Mouse (Mus musculus): Measurements from ENCODE around the gene Zfp326.

DNA sequence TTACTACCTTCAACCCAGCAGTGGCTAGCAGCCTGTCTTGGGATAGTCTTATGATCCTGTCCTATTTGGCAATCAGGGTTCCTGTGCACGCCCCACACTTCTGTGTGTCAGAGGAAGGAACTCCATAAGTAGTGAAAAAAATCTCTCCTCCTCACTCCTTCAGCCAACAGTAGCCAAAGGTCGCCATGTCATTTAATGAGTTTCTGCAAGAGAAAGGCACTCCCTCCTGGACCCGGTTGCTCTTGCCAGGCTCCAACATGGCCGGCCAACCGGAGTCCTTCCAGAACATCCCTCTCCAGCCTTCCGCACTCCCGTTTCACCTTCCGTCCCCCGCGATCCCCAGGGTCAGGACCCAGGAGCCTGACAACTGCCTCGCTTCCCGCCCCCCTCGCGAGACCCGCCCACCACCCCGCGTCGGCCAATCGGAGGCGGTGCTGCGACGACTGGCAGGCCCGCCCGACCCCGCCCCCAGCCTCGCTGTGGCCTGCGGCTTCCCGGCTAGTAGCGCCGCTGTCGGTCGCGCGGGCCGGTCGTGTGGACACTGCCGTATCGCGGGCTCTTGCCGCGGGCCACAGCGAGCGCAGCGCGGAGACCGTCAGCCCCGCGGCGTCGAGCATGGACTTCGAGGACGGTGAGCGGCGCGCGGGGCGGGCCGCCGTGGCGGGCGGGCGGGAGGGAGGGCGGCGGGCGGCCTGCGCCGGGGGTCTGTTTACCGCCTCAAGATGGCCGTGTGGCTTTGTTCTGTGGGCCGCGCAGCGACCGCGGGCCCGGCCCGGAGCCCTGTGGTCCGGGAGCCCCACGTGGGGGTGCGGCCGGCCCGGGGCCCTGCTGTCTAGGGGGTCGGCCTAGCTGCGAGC is at the start of gene Zfp326:
- TF ChIP-seq EP300 (optimal IDR thresholded peaks at IDR 0.05) = no peak
- TF ChIP-seq CTCF (IDR thresholded peaks at IDR 0.05; ENCODE audit: low read depth) = peak; percentile 31; the same call in 1 of the 2 replicates
